Mouse (Mus musculus) liver, adult 2 months (tissue): ENCODE data around the gene Khk. TPM values are rescaled to one million over a fixed set of nuclear protein-coding genes. Genes with fewer than 3 reads are reported as not detected.
A peak's percentile ranks its signal among the peaks of the same experiment; 100 is the strongest.

ENCODE experiments used
- DNase-seq: peaks from one replicate; pipeline ENCODE4 v3.0.0-alpha.2; 2011; ENCODE audit warnings: low read depth, low spot score; ENCODE audit errors: extremely low read depth
- H3K27ac ChIP-seq: fragments of 200-500 bp; replicated peaks from 2 replicates; pipeline ENCODE4 v1.5.1; 2012; ENCODE audit warnings: low read depth, mild to moderate bottlenecking, control low read depth, inconsistent platforms, low read length; ENCODE audit not compliant: insufficient read depth
- H3K27me3 ChIP-seq: fragments of 200-500 bp; 2 replicates; pipeline ENCODE4 v1.6.1; 2012; ENCODE audit warnings: mild to moderate bottlenecking, moderate library complexity, low read length, inconsistent platforms; ENCODE audit not compliant: control insufficient read depth, insufficient read depth
- H3K36me3 ChIP-seq: fragments of 200-500 bp; 2 replicates; pipeline ENCODE4 v1.6.1; 2012; ENCODE audit warnings: low read length, inconsistent platforms; ENCODE audit not compliant: control insufficient read depth, insufficient read depth
- H3K4me1 ChIP-seq: fragments of 200-500 bp; 2 replicates; pipeline ENCODE4 v1.6.1; 2011; ENCODE audit warnings: low read length; ENCODE audit not compliant: control insufficient read depth, insufficient read depth
- H3K4me3 ChIP-seq: fragments of 200-500 bp; 2 replicates; pipeline ENCODE4 v1.5.1; 2011; ENCODE audit warnings: low read depth, mild to moderate bottlenecking, control low read depth, low read length, moderate library complexity; ENCODE audit not compliant: insufficient read depth
- H3K79me2 ChIP-seq: fragments of 200-500 bp; 2 replicates; pipeline ENCODE4 v1.6.1; 2012; ENCODE audit warnings: inconsistent platforms, mild to moderate bottlenecking, low read length, moderate library complexity; ENCODE audit not compliant: control insufficient read depth, insufficient read depth
- H3K9ac ChIP-seq: fragments of 200-500 bp; 2 replicates; pipeline ENCODE4 v1.6.1; 2012; ENCODE audit warnings: low read depth, mild to moderate bottlenecking, control low read depth, inconsistent platforms, low read length
- CTCF ChIP-seq: fragments of 200-500 bp; IDR thresholded peaks from 2 replicates; pipeline ENCODE4 v1.5.1; 2011; ENCODE audit warnings: low read depth, low read length, control low read depth
- POLR2A ChIP-seq: fragments of 200-500 bp; IDR thresholded peaks from 2 replicates; pipeline ENCODE4 v1.6.1; 2011; ENCODE audit warnings: low read length, control low read depth; ENCODE audit not compliant: insufficient read depth; ENCODE audit errors: extremely low read depth
- WGBS: fragments of 180-500 bp; shearing (Covaris S2); methylation state at CpG from one replicate; pipeline ENCODE4 v1.1.7; 2018; 5-methylcytosine and 5-hydroxymethylcytosine counted together
- polyA plus RNA-seq: library from polyadenylated mRNA; depleted of rRNA; stranded (reverse); fragments of >200 nt; gene quantifications from 2 replicates; pipeline ENCODE4 v1.2.3, GENCODE M21; 2012
- total RNA-seq: library from RNA; depleted of rRNA; stranded (reverse); fragments of >200 nt; gene quantifications from 2 replicates; pipeline ENCODE4 v1.2.3, GENCODE M21; 2014

Gene Khk
- total and polyA plus RNA-seq, 2 experiments = 405 to 735 TPM

GRCm38 (mm10) chr5:30909300-30909659, 12.0 kb upstream of the Khk start:
- peak; percentile 99 for DNase-seq
- peaks cover 18% of the 10 kb centered on the region; the same call in 1 of the 2 replicates for H3K79me2 ChIP-seq
- H3K4me3 ChIP-seq = no peak overlapping the region
- no peak for TF ChIP-seq CTCF
- no peak for TF ChIP-seq POLR2A
- H3K27me3 ChIP-seq = no peaks in the 10 kb centered on the region
- 5% methylated on average over 7 of the region's 7 CpGs for WGBS
- peak overlapping the region; percentile 93 for H3K27ac ChIP-seq
- H3K36me3 ChIP-seq = peaks cover 5% of the 10 kb centered on the region; the same call in 1 of the 2 replicates
- H3K4me1 ChIP-seq = peaks cover 36% of the 10 kb centered on the region
- peak overlapping the region; percentile 94 for H3K9ac ChIP-seq

DNA sequence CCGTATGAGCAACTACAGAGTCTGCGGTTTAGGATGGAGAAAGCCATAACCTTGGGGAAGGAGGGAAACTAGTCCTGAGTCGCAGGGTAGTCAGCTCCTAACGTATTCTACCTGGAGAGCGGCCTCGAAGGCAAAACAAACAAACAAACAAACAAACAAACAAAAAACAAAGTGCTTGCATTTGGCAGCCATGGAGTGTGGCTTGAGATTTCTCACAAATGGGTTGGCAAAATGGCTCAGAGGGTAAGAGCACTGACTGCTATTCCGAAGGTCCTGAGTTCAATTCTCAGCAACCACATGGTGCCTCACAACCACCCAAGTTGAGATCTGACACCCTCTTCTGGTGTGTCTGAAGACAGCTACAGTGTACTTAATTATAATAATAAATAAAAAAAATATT, 11.4 kb upstream of the Khk start:
- WGBS = 39% methylated on average over 7 of the region's 7 CpGs
- TF ChIP-seq POLR2A (no peak), CTCF (no peak)
- Histone ChIP-seq H3K4me1 (peaks cover 36% of the 10 kb centered on the region), H3K27ac (peak overlapping the region; percentile 92), H3K79me2 (peaks cover 18% of the 10 kb centered on the region; the same call in 1 of the 2 replicates), H3K4me3 (no peak overlapping the region), H3K27me3 (no peaks in the 10 kb centered on the region), H3K9ac (no peak overlapping the region), H3K36me3 (peaks cover 3% of the 10 kb centered on the region; the same call in 1 of the 2 replicates)
- no peak for DNase-seq

DNA sequence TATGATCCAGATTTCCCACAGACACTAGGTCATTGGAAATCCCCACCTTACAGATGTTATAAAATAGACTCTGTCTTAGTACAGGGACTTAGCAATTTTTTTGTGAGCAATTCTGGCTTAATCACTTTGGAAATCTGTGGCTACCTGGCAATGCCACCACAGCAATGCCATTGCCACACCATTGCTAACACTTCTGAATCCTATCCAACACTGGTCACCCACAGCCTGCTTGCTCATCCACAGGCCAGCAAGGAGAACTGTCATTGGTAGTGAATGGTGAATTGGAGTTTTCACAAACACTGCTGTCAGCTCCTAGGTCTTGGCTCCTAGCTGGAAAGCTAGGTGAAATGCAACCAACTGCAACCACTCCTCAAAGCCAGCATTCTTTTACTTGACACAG, 10.8 kb upstream of the Khk start:
- TF ChIP-seq POLR2A (no peak), CTCF (no peak)
- Histone ChIP-seq H3K4me3 (no peak overlapping the region), H3K36me3 (no peaks in the 10 kb centered on the region; the same call in 1 of the 2 replicates), H3K27me3 (no peaks in the 10 kb centered on the region), H3K27ac (peak overlapping the region; percentile 86), H3K9ac (no peak overlapping the region), H3K79me2 (peaks cover 14% of the 10 kb centered on the region; the same call in 1 of the 2 replicates), H3K4me1 (peaks cover 37% of the 10 kb centered on the region)
- peak; percentile 86 for DNase-seq

DNA sequence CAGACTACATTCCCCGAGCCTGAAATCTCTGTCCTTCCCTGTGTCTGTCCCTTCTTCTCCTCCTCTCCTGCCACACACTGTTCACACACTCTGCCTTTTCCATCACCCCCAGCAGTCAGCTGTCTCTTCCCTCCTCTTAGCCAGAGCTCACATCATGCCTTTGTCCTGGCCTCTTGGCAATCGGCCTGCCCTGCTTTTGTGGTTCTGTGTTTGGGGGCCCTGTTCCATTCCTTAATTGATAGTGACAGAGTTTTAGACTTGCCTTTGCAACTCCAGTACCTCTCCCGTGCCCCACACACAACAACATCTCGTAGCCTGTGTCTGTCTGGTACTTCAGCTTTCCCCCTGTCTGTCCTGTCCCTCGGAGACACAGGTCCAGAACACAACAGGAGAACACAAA, 9.1 kb upstream of the Khk start:
- peak overlapping the region; percentile 42 for H3K27ac ChIP-seq
- no peak for DNase-seq
- peaks cover 31% of the 10 kb centered on the region for H3K4me1 ChIP-seq
- no peak overlapping the region for H3K4me3 ChIP-seq
- 76% methylated on average over 5 of the region's 5 CpGs for WGBS
- H3K36me3 ChIP-seq = no peaks in the 10 kb centered on the region
- no peaks in the 10 kb centered on the region for H3K27me3 ChIP-seq
- H3K9ac ChIP-seq = no peak overlapping the region
- no peak for TF ChIP-seq POLR2A
- no peak for TF ChIP-seq CTCF
- H3K79me2 ChIP-seq = peaks cover 3% of the 10 kb centered on the region; the same call in 1 of the 2 replicates

GRCm38 (mm10) chr5:30913060-30913841, 8.0 kb upstream of the Khk start, which contains the start of gene Emilin1:
Gene Emilin1, plus strand, starts transcription at chr5:30913402.
- Histone ChIP-seq H3K27me3 (no peaks in the 10 kb centered on the region), H3K79me2 (no peaks in the 10 kb centered on the region), H3K27ac (peak within 1 kb of the TSS; percentile 71), H3K9ac (peak within 1 kb of the TSS; percentile 64), H3K4me3 (peak within 1 kb of the TSS; percentile 65), H3K36me3 (no peaks in the 10 kb centered on the region), H3K4me1 (peaks cover 31% of the 10 kb centered on the region)
- TF ChIP-seq POLR2A (0 out of 2 replicates have a peak, but pooled peaks have one; percentile 31), CTCF (no peak)
- 70% methylated on average over 13 of the region's 13 CpGs for WGBS
- DNase-seq = peak; percentile 42

GRCm38 (mm10) chr5:30914101-30914635, 7.1 kb upstream of the Khk start:
- no peak for DNase-seq
- H3K36me3 ChIP-seq = no peaks in the 10 kb centered on the region

More at GRCm38 (mm10) chr5:30914101-30914635, 7.1 kb upstream of the Khk start:
- Histone ChIP-seq H3K9ac (peak overlapping the region; percentile 64), H3K79me2 (no peaks in the 10 kb centered on the region), H3K27ac (peak overlapping the region; percentile 71), H3K4me3 (peak overlapping the region; percentile 65), H3K4me1 (peaks cover 23% of the 10 kb centered on the region), H3K27me3 (no peaks in the 10 kb centered on the region)
- 74% methylated on average over 7 of the region's 7 CpGs for WGBS
- TF ChIP-seq POLR2A = no peak
- no peak for TF ChIP-seq CTCF
